Mouse (Mus musculus): ENCODE data around the gene Slc17a7. TPM values are rescaled to one million over a fixed set of nuclear protein-coding genes. Genes with fewer than 3 reads are reported as not detected.
"Not testable (repeated sequence)": the region's sequence is repeated elsewhere in the genome, so short reads cannot be mapped to it uniquely, and the experiment has no call there.

Gene Slc17a7
- polyA plus RNA-seq, 1 experiment from 2014 or later: 0.62 TPM

DNA sequence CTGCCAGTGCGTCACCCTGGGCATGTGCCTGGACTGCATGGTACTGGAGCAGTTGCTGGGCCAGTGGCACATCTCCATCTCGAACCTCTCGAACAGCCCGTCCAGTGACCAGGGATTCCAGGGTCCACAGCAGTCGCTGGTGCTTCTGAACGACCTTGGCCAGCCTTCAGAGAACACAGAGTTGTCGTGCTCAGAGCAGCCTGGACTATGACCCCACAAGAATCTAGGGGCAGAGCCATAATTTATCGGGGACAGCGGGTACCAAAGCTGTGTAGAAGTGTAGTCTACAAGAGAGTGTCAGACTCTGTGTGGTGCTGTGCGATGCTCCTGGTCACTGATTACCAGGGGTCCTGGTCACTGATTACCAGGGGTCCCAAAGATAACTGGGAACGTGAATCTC lies 15.8 kb upstream of the Slc17a7 start:
- H3K9me3 ChIP-seq (ENCODE audit: control insufficient read depth, low read length): no peaks in the 10 kb centered on the region

DNA sequence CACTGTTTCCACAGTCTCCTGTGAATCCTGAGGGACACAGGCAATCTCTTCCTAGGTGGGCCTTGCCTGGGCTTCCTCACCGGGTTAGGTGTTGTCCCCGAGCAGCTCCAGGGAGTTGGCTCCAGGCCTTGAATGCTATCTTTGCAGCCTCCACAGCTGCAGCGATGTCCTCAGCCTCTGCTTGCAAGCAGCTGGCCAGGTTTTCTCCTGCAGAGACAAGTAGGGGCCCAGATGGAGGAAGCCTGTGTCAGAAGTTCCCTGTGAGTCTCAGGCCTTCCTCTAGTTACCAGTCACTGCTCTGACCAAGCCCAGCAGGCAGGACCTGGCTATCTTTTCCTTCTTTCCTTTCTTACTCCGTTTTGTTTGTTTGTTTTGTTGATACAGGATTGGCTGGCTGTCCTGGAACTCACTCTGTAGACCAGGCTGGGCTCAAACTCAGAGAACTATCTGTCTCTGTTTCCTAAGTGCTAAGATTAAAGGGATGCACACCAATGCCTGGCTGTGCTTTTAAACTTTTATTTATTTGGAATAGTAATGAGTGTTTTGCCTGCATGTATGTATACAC lies 15.1 kb upstream of the Slc17a7 start:
- Histone ChIP-seq H3K27ac (replicated peaks; ENCODE audit: low read depth, low read length) (no peak overlapping the region), H3K4me1 (ENCODE audit: control insufficient read depth, insufficient read depth, low read length) (peaks cover 3% of the 10 kb centered on the region; the same call in 1 of the 2 replicates), H3K4me2 (ENCODE audit: low read length) (no peak overlapping the region), H3K9me3 (ENCODE audit: control insufficient read depth, low read length) (no peaks in the 10 kb centered on the region), H3K27me3 (ENCODE audit: control insufficient read depth, insufficient read depth, low read length) (no peaks in the 10 kb centered on the region), H3K9ac (replicated peaks; ENCODE audit: low read length) (no peak overlapping the region), H3K4me3 (replicated peaks; ENCODE audit: low read depth, low read length) (no peak overlapping the region), H3K36me3 (ENCODE audit: control insufficient read depth, insufficient read depth, low read length) (peaks cover 22% of the 10 kb centered on the region)
- no peak for ATAC-seq (ENCODE audit: low FRiP score, low TSS enrichment)
- 69% methylated on average over 4 of the region's 4 CpGs for WGBS
- DNase-seq: no peak

More for the DNA sequence above, 15.8 kb upstream of the Slc17a7 start:
- ATAC-seq (ENCODE audit: low FRiP score, low TSS enrichment) (no peak), DNase-seq (no peak)
- no peak overlapping the region for H3K9ac ChIP-seq (replicated peaks; ENCODE audit: low read length)
- H3K4me2 ChIP-seq (ENCODE audit: low read length): no peak overlapping the region
- H3K36me3 ChIP-seq (ENCODE audit: control insufficient read depth, insufficient read depth, low read length): peaks cover 27% of the 10 kb centered on the region
- no peaks in the 10 kb centered on the region for H3K4me1 ChIP-seq (ENCODE audit: control insufficient read depth, insufficient read depth, low read length)
- no peak overlapping the region for H3K27ac ChIP-seq (replicated peaks; ENCODE audit: low read depth, low read length)
- no peaks in the 10 kb centered on the region for H3K27me3 ChIP-seq (ENCODE audit: control insufficient read depth, insufficient read depth, low read length)
- H3K4me3 ChIP-seq (replicated peaks; ENCODE audit: low read depth, low read length): no peak overlapping the region
- 93% methylated on average over 11 of the region's 11 CpGs for WGBS

DNA sequence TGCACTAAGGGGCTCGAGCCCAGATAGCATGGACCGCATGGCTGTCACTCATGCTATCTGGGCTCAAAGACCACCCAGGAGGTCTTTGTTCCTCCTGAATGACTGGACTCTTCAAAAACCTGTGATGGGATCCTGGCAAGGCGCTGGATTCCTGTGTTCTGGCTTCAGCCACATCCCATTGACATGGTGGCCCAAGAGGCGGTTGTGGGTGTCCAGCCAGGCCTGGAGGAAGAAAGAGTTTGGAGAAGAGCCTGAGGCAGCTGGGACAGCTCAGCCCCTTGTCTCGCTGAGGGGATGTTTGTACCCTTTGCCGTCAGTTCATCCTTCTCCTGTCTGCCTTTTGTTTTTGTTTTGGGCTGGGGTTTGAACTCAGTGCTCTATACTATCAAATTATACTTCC lies 14.2 kb upstream of the Slc17a7 start:
- H3K4me2 ChIP-seq (ENCODE audit: low read length): no peak overlapping the region
- H3K9ac ChIP-seq (replicated peaks; ENCODE audit: low read length): no peak overlapping the region
- peaks cover 5% of the 10 kb centered on the region; the same call in 1 of the 2 replicates for H3K4me1 ChIP-seq (ENCODE audit: control insufficient read depth, insufficient read depth, low read length)
- H3K36me3 ChIP-seq (ENCODE audit: control insufficient read depth, insufficient read depth, low read length): peaks cover 15% of the 10 kb centered on the region; the same call in 1 of the 2 replicates
- 13% methylated on average over 6 of the region's 6 CpGs for WGBS
- H3K9me3 ChIP-seq (ENCODE audit: control insufficient read depth, low read length): no peaks in the 10 kb centered on the region
- H3K27ac ChIP-seq (replicated peaks; ENCODE audit: low read depth, low read length): no peak overlapping the region
- H3K27me3 ChIP-seq (ENCODE audit: control insufficient read depth, insufficient read depth, low read length): no peaks in the 10 kb centered on the region
- ATAC-seq (ENCODE audit: low FRiP score, low TSS enrichment) (no peak), DNase-seq (no peak)
- H3K4me3 ChIP-seq (replicated peaks; ENCODE audit: low read depth, low read length): no peak overlapping the region

DNA sequence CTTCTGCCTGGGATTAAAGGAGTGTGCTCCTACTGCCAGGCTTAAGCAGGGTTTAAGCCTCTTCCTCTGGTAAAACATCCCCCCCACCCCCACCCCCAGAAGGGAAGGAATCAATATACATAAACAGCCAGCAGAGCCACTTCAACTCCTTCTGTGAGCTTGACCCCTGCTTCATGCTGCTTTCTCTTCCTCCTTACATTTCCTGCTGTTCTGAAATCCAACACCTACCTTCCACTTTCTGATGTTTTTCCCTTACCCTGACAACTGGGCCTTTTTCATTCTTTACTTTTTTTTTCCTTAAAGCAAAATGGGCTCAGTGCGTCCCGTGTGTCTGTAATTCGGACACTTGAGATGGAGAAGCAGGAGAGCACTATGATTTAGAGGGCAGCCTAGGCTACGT lies 13.4 kb upstream of the Slc17a7 start:
- H3K4me3 ChIP-seq (replicated peaks; ENCODE audit: low read depth, low read length): no peak overlapping the region
- H3K4me1 ChIP-seq (ENCODE audit: control insufficient read depth, insufficient read depth, low read length): peaks cover 11% of the 10 kb centered on the region
- no peak overlapping the region for H3K4me2 ChIP-seq (ENCODE audit: low read length)
- H3K9ac ChIP-seq (replicated peaks; ENCODE audit: low read length): peak overlapping the region; percentile 23; the same call in 1 of the 2 replicates
- no peaks in the 10 kb centered on the region for H3K9me3 ChIP-seq (ENCODE audit: control insufficient read depth, low read length)
- no peak overlapping the region for H3K27ac ChIP-seq (replicated peaks; ENCODE audit: low read depth, low read length)
- DNase-seq: no peak
- no peak for ATAC-seq (ENCODE audit: low FRiP score, low TSS enrichment)
- 79% methylated on average over 4 of the region's 4 CpGs for WGBS
- peaks cover 11% of the 10 kb centered on the region; the same call in 1 of the 2 replicates for H3K36me3 ChIP-seq (ENCODE audit: control insufficient read depth, insufficient read depth, low read length)
- H3K27me3 ChIP-seq (ENCODE audit: control insufficient read depth, insufficient read depth, low read length): no peaks in the 10 kb centered on the region

DNA sequence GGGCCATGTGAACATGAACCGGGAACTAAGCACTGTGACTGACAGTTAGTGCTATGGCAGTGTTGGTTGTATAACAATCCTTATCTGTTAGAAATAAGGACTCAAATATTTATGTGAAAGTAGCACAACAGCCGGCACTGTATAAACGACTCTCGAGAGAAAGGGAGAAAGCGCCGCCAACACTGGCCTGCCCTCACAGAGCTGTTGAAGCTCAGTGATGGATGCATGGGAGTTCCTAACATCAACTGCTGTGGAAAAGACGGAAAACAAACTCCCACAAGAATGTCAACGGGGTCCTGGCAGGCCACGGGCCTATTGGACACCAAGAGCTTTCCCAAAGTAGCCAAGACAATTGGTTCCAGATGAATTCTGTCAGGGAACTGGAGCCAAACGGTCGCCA lies 12.4 kb upstream of the Slc17a7 start:
- Histone ChIP-seq H3K9ac (replicated peaks; ENCODE audit: low read length) (no peak overlapping the region), H3K9me3 (ENCODE audit: control insufficient read depth, low read length) (no peaks in the 10 kb centered on the region), H3K4me1 (ENCODE audit: control insufficient read depth, insufficient read depth, low read length) (peaks cover 14% of the 10 kb centered on the region), H3K36me3 (ENCODE audit: control insufficient read depth, insufficient read depth, low read length) (peaks cover 1% of the 10 kb centered on the region; the same call in 1 of the 2 replicates), H3K4me3 (replicated peaks; ENCODE audit: low read depth, low read length) (no peak overlapping the region), H3K27ac (replicated peaks; ENCODE audit: low read depth, low read length) (no peak overlapping the region), H3K4me2 (ENCODE audit: low read length) (no peak overlapping the region), H3K27me3 (ENCODE audit: control insufficient read depth, insufficient read depth, low read length) (no peaks in the 10 kb centered on the region)
- ATAC-seq (ENCODE audit: low FRiP score, low TSS enrichment) (no peak), DNase-seq (no peak)
- 74% methylated on average over 11 of the region's 11 CpGs for WGBS

DNA sequence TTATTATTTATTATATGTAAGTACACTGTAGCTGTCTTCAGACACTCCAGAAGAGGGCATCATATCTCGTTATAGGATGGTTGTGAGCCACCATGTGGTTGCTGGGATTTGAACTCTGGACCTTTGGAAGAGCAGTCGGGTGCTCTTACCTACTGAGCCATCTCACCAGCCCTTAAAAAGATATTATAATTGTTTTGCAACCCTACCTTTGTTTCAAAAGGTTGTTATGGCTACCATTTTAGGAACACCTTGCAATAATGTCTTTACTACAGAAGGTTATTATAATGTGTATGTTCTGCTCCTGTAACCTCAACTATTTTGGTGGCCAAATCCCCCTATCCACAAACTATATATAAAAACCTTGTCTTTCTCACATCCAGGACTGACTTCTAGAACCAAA lies 10.7 kb upstream of the Slc17a7 start:
- not testable (repeated sequence) for DNase-seq; H3K27me3 ChIP-seq (ENCODE audit: control insufficient read depth, insufficient read depth, low read length); H3K9me3 ChIP-seq (ENCODE audit: control insufficient read depth, low read length); H3K27ac ChIP-seq (replicated peaks; ENCODE audit: low read depth, low read length); H3K36me3 ChIP-seq (ENCODE audit: control insufficient read depth, insufficient read depth, low read length); H3K4me2 ChIP-seq (ENCODE audit: low read length); H3K9ac ChIP-seq (replicated peaks; ENCODE audit: low read length); H3K4me3 ChIP-seq (replicated peaks; ENCODE audit: low read depth, low read length); ATAC-seq (ENCODE audit: low FRiP score, low TSS enrichment)
- H3K4me1 ChIP-seq (ENCODE audit: control insufficient read depth, insufficient read depth, low read length): peaks cover 14% of the 10 kb centered on the region
- 89% methylated on average over 2 of the region's 2 CpGs for WGBS

DNA sequence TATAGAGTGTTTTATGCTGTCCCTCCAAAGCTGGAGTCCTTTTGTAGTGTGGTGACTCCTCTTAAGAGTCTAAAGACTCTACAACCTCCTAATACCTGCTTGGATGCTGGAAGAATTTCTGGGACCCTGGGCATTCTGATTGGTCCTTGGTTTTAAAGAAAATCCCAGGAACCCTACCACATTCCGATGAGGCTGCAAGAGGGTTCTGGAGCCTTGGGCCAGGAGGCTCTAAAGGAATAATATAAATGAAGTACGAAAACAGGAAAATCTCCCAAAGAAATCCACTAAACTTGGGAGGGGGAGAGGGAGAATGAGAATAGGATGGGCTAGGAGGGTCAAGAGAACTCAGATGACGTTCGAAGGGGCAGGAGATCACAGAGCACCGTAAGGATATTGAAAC lies 10.2 kb upstream of the Slc17a7 start:
- H3K4me3 ChIP-seq (replicated peaks; ENCODE audit: low read depth, low read length): peak overlapping the region; percentile 63
- 3% methylated on average over 5 of the region's 5 CpGs for WGBS
- H3K4me2 ChIP-seq (ENCODE audit: low read length): peak overlapping the region; percentile 91
- DNase-seq: no peak
- H3K36me3 ChIP-seq (ENCODE audit: control insufficient read depth, insufficient read depth, low read length): peaks cover 14% of the 10 kb centered on the region; the same call in 1 of the 2 replicates
- peak overlapping the region; percentile 95 for H3K27ac ChIP-seq (replicated peaks; ENCODE audit: low read depth, low read length)
- ATAC-seq (ENCODE audit: low FRiP score, low TSS enrichment): no peak
- H3K9ac ChIP-seq (replicated peaks; ENCODE audit: low read length): peak overlapping the region; percentile 81
- no peaks in the 10 kb centered on the region for H3K9me3 ChIP-seq (ENCODE audit: control insufficient read depth, low read length)
- no peaks in the 10 kb centered on the region for H3K27me3 ChIP-seq (ENCODE audit: control insufficient read depth, insufficient read depth, low read length)
- peaks cover 14% of the 10 kb centered on the region for H3K4me1 ChIP-seq (ENCODE audit: control insufficient read depth, insufficient read depth, low read length)

DNA sequence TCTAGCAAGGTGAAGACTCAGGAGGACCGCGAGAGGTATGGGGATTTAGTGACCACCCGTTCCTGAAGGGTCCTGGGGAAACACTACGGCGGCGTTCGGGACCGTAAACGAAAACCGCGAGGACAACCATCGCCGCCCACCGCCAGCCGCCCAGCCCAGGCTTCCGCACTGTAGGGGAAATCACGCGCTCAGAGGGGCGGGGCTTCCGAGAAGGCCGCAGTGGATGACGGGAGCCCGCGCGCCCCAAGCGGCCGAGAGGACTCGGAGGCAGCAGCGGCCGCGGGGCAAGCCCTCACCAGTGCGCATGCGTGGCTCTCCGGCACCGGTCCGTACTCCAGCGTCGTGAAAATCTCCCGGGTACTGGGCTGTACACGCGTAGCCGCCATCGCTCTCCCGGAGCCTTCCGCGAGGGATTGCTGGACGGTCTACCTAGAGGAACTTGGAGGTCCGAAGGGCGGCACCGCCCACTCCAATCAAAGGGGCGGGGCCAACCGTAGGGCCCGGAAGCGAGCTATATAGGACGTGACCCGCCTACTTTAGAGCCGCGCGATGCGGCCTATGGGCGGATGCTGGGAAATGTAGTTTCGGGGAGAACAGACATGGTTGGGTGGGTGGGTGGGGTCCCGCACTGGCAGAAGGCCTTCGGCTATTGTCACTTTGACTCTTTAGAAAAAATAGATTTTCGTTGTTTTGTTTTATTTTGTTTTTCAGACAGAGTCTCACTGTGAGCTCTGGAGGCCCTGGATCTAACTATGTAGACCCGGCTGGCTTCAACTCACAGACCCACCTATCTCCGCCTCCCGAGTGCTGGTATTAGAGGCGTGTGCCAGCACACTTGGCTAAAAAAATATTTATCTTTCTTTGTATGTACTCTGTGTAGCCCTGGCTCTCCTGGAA lies 9.4 kb upstream of the Slc17a7 start, which contains the start of the genes Pih1d1 and Aldh16a1:
TSS of gene Pih1d1 (plus strand) at position 208 of the 897 bp plus-strand sequence.
TSS of gene Aldh16a1 (minus strand) at position 489 of the 897 bp plus-strand sequence.
- Histone ChIP-seq H3K4me1 (ENCODE audit: control insufficient read depth, insufficient read depth, low read length) (peaks cover 14% of the 10 kb centered on the region), H3K4me2 (ENCODE audit: low read length) (peak within 1 kb of the TSS; percentile 91), H3K4me3 (replicated peaks; ENCODE audit: low read depth, low read length) (peak within 1 kb of the TSS; percentile 63), H3K9ac (replicated peaks; ENCODE audit: low read length) (peak within 1 kb of the TSS; percentile 81), H3K36me3 (ENCODE audit: control insufficient read depth, insufficient read depth, low read length) (peaks cover 21% of the 10 kb centered on the region; the same call in 1 of the 2 replicates), H3K9me3 (ENCODE audit: control insufficient read depth, low read length) (no peaks in the 10 kb centered on the region), H3K27ac (replicated peaks; ENCODE audit: low read depth, low read length) (peak within 1 kb of the TSS; percentile 95), H3K27me3 (ENCODE audit: control insufficient read depth, insufficient read depth, low read length) (no peaks in the 10 kb centered on the region)
- 5% methylated on average over 69 of the region's 69 CpGs for WGBS
- peak; percentile 96 for ATAC-seq (ENCODE audit: low FRiP score, low TSS enrichment)
- DNase-seq: peak; percentile 99
